Comparison of ENCODE assay signal across 8 mouse cellular contexts in genomic region chr2:38356428-38357260, GRCm38 (mm10). TPM values are rescaled to one million over a fixed set of nuclear protein-coding genes. Genes with fewer than 3 reads are reported as not detected.
DNase-seq lines count a peak whose midpoint lies in the region; ATAC-seq and TF ChIP-seq lines count a peak whose summit lies in the region.
"Had no signal": no experiment of that assay in that cellular context is flagged by ENCODE, and none has a peak within 500 bp of the region (broad histone marks: within the 10 kb centered on the region; RNA-seq: fewer than 3 reads in every experiment).

No protein-coding gene starts in this region.

- no peaks in the 10 kb centered on the region for H3K9me3 ChIP-seq in lung, embryonic 14.5 days (ENCODE audit: low read depth, low read length)
- no peaks in the 10 kb centered on the region for H3K9me3 ChIP-seq in forebrain, embryonic 10.5 days
- H3K9me3 ChIP-seq in limb, embryonic 12.5 days, result no peaks in the 10 kb centered on the region

- H3K27me3 ChIP-seq in lung, embryonic 14.5 days (ENCODE audit: insufficient read depth, low read length), result peaks cover 100% of the 10 kb centered on the region
- peaks cover 100% of the 10 kb centered on the region for H3K27me3 ChIP-seq in forebrain, embryonic 10.5 days (ENCODE audit: poor library complexity, severe bottlenecking)
- H3K27me3 ChIP-seq in limb, embryonic 12.5 days, result peaks cover 89% of the 10 kb centered on the region
- peaks cover 97% of the 10 kb centered on the region for H3K27me3 ChIP-seq in small intestine, adult 2 months (ENCODE audit: control insufficient read depth, insufficient read depth, low read length)

- H3K4me2 ChIP-seq in lung, embryonic 14.5 days, result peak overlapping the region; percentile 28; the same call in 1 of the 2 replicates
- peak overlapping the region; percentile 88 for H3K4me2 ChIP-seq in limb, embryonic 12.5 days

- TF ChIP-seq CTCF in lung, embryonic 14.5 days (IDR thresholded peaks at IDR 0.05; ENCODE audit: low read depth), result no peak
- no peak for TF ChIP-seq CTCF in small intestine, adult 2 months (IDR thresholded peaks at IDR 0.05; ENCODE audit: extremely low read depth, insufficient read length, insufficient replicate concordance, low read depth, low read length)

- no peaks in the 10 kb centered on the region for H3K4me1 ChIP-seq in lung, embryonic 14.5 days (ENCODE audit: insufficient read depth)
- peaks cover 74% of the 10 kb centered on the region for H3K4me1 ChIP-seq in forebrain, embryonic 10.5 days
- H3K4me1 ChIP-seq in limb, embryonic 12.5 days (replicated peaks), result peaks cover 66% of the 10 kb centered on the region
- peaks cover 1% of the 10 kb centered on the region; the same call in 1 of the 2 replicates for H3K4me1 ChIP-seq in small intestine, adult 2 months (ENCODE audit: control insufficient read depth, insufficient read depth, insufficient read length, low read length)

- no peak for TF ChIP-seq POLR2A in small intestine, adult 2 months (IDR thresholded peaks at IDR 0.05; ENCODE audit: low read depth, low read length)

- no peak for ATAC-seq in lung, embryonic 14.5 days (ENCODE audit: insufficient read depth)
- no peak for ATAC-seq in limb, embryonic 12.5 days (ENCODE audit: insufficient number of reproducible peaks, insufficient read depth, low FRiP score, low TSS enrichment, low read depth)

- peak overlapping the region; percentile 8; the same call in 1 of the 2 replicates for H3K4me3 ChIP-seq in lung, embryonic 14.5 days (ENCODE audit: low read depth, low read length)
- H3K4me3 ChIP-seq in forebrain, embryonic 10.5 days, result peak overlapping the region; percentile 68
- peak overlapping the region; percentile 62 for H3K4me3 ChIP-seq in limb, embryonic 12.5 days (replicated peaks)
- H3K4me3 ChIP-seq in small intestine, adult 2 months (ENCODE audit: low read depth, low read length), result 0 out of 2 replicates have a peak overlapping the region, but pooled peaks have one; percentile 8

- DNase-seq in lung, embryonic 14.5 days, result peak; percentile 20
- no peak for DNase-seq in lung, postnatal 25 days (ENCODE audit: low spot score)
- DNase-seq in forebrain, embryonic 10.5 days (ENCODE audit: extremely low spot score, low spot score), result peak; percentile 62
- DNase-seq in cerebellum, adult 9-11 months, result no peak
- DNase-seq in left cerebral cortex, adult 8-10 months (ENCODE audit: low spot score in 2 of 2), result no peak

- no peak overlapping the region for H3K27ac ChIP-seq in lung, embryonic 14.5 days (ENCODE audit: low read depth)
- peak overlapping the region; percentile 96 for H3K27ac ChIP-seq in forebrain, embryonic 10.5 days
- peak overlapping the region; percentile 78 for H3K27ac ChIP-seq in limb, embryonic 12.5 days
- H3K27ac ChIP-seq in small intestine, adult 2 months (ENCODE audit: insufficient read depth, low read depth, low read length), result no peak overlapping the region

- H3K9ac ChIP-seq in lung, embryonic 14.5 days, result no peak overlapping the region
- H3K9ac ChIP-seq in limb, embryonic 12.5 days (replicated peaks), result peak overlapping the region; percentile 92

- 1% methylated on average over 53 of the region's 53 CpGs for WGBS in lung, embryonic 14.5 days
- WGBS in forebrain, embryonic 10.5 days, result under 1% methylated on average over 53 of the region's 53 CpGs
- WGBS in limb, embryonic 12.5 days, result 1% methylated on average over 53 of the region's 53 CpGs
- 3% methylated on average over 53 of the region's 53 CpGs for WGBS in small intestine, adult 2 months

- no peaks in the 10 kb centered on the region for H3K36me3 ChIP-seq in lung, embryonic 14.5 days (ENCODE audit: insufficient read depth)
- H3K36me3 ChIP-seq in forebrain, embryonic 10.5 days (replicated peaks), result peaks cover 87% of the 10 kb centered on the region
- H3K36me3 ChIP-seq in limb, embryonic 12.5 days, result peaks cover 19% of the 10 kb centered on the region; the same call in 1 of the 2 replicates
- no peaks in the 10 kb centered on the region for H3K36me3 ChIP-seq in small intestine, adult 2 months (ENCODE audit: control insufficient read depth, insufficient read depth, low read length)

RNA-seq across cellular contexts. Expression of gene Lhx2, which starts 17.6 kb away (rescaled TPM):
- 0.20 and 0.39 TPM in 2 replicates for polyA plus RNA-seq in lung, embryonic 14.5 days (2014; fragmentation: Nextera tagmentation; extraction: Ambion mirVana)
- polyA plus RNA-seq in forebrain, embryonic 10.5 days (2016; fragmentation: Nextera tagmentation; extraction: Ambion mirVana), result 108 and 115 TPM in 2 replicates
- 36.9 and 42.7 TPM in 2 replicates for polyA plus RNA-seq in limb, embryonic 12.5 days (2016; fragmentation: Nextera tagmentation; extraction: Ambion mirVana)
- polyA plus RNA-seq in small intestine, adult 2 months (2012; rRNA removed), result 0.05 and 0.08 TPM in 2 replicates
- total RNA-seq in left cerebral cortex, adult 8-10 months (2022), result 10 to 100 TPM; 55.7 to 61.8 (median 58.4) TPM
- total RNA-seq: gastrocnemius, adult 18-20 months had no signal

Comparison
In these comparisons a context has a peak if more than half of its experiments do, and no peak if none do; other contexts are left out.
1. DNase-seq: peak in lung, embryonic 14.5 days (single experiment) and forebrain, embryonic 10.5 days (single experiment); none in lung, postnatal 25 days (single experiment), cerebellum, adult 9-11 months (single experiment) and left cerebral cortex, adult 8-10 months (0 of 2).
2. H3K27ac ChIP-seq: peak in forebrain, embryonic 10.5 days (single experiment) and limb, embryonic 12.5 days (single experiment); none in lung, embryonic 14.5 days (single experiment) and small intestine, adult 2 months (single experiment).
3. H3K4me3 ChIP-seq: peak in every context shown above with its lines; median percentile 68 in forebrain, embryonic 10.5 days; 62 in limb, embryonic 12.5 days; 8 in lung, embryonic 14.5 days; 8 in small intestine, adult 2 months.
4. RNA of gene Lhx2, which starts 17.6 kb away (polyA plus RNA-seq): 108 to 115 TPM in forebrain, embryonic 10.5 days and 36.9 to 42.7 TPM in limb, embryonic 12.5 days; 0.20 to 0.39 TPM in lung, embryonic 14.5 days and 0.05 to 0.08 TPM in small intestine, adult 2 months; every median in the first group is over 10 times any median in the second.